Mouse (Mus musculus): Measurements from ENCODE around the gene Ppfia2.

The Ppfia2 gene

DNA sequence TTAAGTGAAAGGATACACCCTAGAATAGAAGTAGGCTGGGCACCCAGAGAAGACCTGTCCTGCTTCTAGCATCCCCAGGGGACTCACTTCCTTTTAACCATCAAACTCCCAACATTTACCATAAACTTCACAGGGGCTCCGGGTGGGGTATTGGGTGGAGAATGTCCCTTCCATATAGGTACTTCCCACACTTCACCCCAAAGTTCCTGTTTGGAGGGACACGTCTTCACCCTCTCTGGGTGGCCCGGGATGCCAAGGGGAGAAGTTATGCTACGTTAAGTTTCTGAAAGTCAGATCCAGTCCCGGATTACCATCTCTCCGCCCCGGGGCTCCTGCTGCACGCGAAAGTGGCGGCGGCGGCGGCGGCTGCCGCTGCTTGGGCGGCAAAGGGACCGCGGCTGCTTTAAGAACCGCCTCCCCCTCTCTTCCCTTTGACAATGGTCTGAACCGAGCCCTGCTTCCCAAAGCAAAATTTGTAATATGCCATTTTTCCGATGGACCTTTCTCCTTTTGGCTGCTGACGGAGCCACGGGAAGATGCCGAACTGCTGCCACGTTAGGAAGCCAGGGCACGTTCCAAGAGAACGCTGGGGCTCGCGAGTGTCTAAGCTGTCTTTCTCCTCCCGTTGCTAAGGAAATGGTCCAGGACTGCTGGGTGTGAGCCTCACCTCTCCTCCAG lies at the start of gene Ppfia2:
Gene Ppfia2, plus strand, starts transcription at position 485 of the 678 bp plus-strand sequence.
- DNase-seq: no peak

DNA sequence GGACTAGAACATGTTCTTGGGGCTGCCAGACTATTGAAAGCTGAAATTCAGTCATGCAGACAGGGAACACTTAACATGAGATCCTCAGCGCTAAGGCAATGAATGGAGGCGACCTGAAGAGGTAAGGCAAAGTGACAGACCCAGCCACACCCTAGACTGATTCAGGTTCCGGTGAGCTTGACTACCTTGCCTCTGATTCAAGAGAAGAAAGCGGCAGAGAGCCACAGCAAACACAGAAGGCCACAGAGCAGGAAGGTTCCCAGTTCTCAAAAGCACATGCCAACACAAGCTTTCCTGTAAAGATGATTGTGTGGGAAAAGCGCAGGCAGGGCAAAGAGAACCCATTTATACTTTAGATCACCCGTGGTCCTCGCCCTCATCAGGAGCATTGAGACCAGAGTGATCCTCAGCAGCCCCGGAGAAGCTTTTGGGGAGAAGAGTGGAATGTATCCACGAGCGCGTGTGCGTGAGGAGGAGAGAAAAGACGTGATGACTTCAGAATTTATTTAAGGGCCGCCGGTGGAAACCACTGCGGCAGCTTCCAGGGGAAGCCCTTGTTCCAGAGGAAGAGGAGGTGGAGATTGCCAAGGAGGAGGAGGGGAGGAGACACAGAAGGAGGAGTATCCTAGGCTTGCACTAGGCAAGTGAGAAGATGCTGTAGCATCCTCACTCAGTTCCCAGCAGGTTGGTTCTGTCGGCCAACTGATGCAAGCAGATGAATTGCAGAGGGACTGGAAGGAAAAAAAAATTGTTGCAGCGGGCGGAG lies 1.0 kb upstream of the Ppfia2 start:
- no peak for DNase-seq

DNA sequence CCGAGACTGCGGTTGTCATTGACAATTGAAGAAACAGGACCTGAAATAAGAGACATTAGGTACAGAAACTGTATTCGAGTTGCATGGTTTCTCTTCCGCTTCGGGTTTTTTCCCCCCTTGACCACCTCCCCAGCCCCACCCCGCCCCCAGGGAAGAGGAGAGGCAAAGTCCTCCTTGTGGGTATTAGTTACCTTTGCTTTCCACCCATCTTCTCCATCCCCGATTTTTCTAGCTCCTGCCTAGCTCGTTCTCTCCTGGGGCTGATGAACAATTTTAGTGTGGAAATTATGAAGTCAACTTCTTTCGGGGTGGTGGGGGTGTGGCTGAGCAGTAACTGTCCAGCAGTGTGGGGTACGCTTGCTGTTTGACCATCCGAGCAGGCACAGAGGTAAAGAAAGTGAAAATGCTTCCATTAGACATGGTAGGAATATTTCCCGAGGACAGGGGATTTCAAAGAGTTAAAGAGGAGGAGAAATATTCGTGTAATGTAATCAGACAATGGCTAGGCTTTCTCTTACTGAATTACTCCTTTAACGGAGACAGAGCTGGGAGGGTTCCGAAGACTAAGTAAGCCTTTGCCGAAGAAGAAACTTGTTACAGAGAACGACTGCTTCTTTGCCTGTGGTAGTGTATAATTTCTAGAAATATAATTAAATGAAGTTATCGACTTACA lies 530 bp downstream of the Ppfia2 start:
- DNase-seq: no peak

DNA sequence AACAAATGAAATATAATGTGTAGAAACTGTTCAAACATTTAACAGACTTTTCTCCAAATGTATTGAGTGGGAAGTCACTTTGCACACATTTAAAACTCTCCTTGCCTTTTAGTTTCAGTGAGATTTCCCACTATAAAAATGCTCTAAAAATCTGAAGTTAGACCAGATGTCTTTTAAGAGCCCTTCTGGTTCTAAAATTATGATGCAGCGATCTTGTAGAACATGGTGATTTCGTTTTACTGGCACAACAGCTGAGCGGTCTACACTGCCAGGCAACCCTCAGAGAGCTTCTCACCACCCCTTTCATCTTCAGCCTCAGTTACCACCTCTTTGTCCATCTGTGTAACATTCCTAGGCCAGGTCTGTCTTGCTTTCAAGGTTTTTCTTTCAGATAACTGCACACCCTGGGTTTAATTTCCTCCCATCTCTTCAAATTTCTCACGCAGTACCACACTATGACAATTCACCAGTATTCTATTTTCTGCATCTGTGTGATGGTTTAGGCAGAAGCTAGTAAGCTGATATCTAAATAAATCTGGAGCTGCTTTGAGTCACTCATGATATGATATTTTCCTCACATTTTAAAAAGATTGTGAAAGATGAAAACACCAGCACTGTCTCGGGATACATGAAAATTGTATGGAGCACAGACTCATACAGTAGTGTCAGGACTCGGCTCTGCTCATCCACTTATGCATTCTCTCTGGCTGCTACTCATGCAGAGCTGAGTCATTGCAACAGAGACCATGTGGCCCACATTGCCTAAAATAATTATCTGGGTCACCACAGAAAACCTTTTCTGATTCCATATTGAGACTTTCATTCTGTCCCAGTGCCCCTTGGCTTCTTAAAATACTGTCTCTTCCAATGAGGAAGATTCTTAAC lies 39.4 kb downstream of the Ppfia2 start:
- DNase-seq: no peak

DNA sequence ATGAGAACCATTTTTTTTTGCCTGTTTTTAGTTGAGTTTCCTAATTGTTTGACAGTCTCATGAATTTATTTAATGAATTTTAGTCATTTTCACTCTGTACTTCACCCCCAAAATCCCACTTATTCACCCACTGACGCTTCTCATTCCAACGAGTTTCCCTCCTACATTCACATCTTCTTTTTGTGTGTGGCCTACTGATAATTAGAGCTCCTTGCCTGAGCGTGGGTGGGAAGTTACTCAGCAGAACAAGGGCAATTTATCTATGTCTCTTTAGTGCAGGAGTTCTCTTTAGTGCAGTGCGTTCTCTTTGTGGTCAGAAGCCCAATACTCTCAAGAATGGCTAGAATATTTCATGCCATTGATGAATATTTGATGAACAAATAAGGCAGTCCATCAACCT lies 95.9 kb downstream of the Ppfia2 start:
- DNase-seq: no peak

DNA sequence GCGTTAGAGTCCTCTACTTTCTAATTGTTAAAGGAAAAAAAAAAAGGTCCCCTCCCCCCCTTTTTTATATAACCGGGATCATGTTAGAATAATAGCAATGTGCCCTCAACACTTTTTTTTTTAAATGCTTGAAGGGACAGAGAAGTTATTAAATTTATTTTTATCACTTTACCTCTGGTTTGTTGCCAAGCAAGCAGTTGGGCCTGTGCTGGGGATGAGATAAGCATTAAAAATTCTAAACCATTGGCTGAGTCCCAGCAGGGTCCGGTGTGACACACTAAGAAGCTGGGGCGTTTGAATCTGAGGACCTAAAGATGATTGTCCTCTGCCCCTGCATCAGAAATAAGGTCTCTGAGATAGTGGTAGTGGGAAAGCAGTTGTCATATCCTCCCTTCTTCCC lies 114.9 kb downstream of the Ppfia2 start:
- no peak for DNase-seq

DNA sequence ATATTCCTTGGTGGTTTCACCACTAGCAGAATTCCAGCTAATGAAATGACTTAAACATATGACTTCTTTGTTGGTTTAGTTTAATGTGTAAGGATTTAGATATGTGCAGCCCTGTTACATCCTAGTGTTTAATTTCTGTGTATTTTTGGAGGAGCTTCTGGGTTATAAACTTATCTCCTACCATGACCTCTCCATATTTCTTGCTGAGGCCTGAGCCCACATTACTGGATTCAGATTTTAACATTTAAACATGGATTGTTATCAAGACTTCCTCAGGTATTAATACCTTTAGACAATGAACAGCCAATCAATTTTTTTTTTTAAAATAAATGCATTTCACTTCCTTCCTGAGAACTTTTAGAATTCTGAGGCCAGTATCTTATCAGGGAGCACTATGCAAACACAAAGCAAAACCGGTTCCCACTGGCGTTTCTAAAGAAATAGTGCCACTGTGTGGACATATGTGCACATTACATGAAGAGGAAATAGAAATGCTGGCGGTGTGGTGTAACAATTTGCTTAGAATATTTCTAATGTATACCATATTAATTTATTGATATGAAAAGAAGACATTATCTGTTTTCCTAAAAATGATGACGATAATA lies 115.4 kb downstream of the Ppfia2 start:
- no peak for DNase-seq

DNA sequence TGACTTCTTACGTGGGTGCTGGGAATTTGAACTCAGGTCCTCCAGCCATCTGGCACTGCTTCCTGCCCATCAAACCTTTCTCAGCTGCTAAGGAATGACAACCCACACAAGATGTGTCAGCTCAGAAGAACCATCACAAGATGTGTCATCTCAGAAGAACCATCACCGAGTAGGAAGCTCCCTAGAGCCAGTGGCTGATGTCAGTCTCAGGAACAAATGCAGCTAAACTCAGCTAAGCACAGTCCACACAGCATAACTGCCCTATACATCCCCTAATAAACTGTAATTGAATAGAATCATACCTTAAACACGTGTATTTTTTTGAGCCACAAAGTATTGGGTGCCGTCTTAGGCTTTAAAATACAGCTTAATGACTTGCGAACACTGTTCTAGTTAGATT lies 117.7 kb downstream of the Ppfia2 start:
- no peak for DNase-seq

DNA sequence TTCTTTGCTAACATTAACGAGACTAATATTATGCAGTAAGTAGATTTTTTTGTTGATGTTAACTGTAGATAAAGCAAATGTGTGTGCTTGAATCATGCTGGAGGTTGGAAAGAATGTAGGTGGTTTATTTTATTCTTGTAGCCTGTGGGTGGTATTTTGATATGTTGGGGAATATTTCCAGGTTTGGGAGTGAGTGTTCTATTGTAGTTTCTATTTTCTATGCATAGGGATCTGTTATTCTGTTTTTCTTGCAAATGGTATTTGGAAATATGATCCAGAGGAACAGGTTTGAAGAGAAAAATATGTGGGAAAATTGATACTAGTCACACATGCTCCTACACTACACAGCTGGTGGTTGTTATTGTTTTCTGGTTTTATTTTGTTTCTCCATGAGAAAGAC lies 120.8 kb downstream of the Ppfia2 start:
- no peak for DNase-seq

DNA sequence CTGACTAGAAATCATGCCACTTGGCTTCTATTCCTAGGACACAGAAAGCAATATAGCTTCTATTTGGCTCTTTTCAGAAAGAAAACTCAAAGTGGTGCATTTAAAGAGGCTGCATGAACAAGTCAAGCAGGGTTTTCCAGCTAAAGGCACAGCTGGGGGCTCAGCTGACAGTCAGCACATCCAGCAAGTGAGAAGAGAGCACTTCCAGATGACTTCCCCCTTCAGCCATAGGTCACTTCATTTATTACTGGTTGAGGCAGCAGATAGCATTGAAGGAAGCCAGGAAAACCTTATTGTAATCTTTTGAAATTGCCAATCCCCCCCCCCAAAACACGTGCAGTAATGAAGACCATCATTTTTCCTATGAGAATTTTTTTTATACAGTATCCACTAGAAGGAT lies 126.8 kb downstream of the Ppfia2 start:
- no peak for DNase-seq

DNA sequence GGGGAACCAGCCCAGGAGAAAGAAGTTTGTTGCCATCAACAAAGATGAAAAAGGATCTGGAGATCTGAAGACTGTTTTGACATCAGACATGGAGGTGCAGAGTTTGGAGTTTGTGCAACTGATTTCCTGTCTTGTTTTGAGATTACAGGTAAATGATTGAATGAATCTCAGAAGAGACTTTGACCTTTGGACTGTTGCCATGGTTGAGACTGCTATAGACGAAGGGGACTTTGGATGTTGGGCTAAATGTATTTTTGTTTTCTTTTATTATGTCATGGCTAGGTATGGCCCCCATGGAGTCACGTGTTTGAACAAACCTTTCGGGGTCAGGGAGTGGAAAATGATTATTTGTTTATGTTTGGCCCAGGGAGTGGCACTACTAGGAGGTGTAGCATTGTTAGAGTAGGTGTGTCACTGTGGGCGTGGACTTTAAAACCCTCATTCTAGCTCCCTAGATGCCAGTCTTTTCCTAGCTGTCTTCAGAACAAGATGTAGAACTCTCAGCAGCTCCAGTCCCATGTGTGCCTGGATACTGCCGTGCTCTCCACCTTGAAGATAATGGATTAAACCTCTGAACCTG lies 133.3 kb downstream of the Ppfia2 start:
- no peak for DNase-seq

DNA sequence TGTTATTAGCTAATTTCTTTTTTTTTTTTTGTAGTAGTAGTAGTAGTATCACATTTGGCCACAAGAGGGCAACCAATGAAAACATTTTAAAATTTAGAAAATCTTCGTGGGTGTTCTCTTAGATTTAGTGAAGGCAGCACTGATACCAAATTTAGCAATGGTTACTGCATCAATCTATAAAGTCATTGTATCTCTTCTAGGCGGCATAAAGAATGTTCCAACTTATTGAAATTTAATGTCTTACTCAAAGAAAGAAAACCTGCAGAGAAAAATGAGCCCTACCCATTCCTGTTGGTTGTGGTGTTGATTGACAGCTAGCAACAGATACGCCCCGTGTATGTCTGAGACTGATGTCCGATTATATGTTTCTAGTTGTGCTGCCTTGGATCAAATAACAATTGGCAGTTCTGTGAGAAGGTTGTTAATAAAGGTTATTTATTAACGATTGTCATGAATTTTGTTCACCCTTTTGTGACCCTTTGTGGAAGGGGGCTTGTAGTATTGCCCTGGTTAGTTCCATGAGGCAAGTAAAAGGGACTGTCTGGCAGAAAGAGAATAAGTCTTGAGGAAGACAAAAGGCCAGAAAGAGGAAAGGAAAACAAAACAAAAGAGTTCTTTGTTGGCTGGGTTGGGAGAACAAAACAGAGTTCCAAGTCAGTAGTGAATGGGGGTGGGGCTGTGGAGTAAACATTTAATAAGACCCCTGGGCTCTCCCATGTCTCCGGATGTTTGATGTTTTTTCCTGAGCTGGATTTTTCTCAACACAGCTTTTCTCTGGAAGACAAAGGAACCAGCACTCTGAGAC lies 139.2 kb downstream of the Ppfia2 start:
- DNase-seq: no peak

DNA sequence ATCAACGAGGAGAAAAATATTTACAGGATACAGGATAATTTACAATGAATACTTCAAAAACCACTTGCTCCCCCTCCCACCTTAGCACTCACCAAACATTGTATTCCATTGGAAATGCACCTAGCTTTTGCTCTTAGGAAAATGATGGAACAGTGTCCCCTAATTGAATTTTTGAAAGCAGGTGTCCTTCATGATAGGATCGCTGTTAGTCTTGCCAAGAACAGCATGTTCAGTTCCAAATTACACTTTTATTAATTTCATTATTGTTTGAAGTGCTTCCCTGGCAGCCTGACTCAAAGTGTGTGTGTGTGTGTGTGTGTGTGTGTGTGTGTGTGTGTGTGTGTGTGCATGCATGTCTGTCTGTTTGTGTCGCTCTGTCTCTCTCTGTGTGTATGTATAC lies 140.1 kb downstream of the Ppfia2 start:
- no peak for DNase-seq

DNA sequence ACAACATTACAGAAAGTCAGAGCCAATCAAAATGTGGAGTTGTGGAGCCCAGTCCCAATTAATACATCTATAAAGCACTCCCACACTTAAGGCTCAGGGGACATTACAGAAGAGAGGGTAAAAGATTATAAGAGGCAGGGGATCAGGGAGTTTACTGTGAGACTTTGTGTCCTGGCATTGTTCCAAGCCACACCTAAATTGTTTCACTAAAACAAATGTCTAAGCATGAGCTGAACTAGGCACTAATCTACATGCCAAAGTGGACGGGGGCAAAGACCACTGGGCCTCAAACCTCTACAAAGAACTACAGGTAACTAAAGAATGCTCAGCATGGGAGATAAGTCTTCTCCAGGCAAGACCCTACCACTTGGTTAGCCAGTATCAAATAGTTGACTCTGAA lies 148.1 kb downstream of the Ppfia2 start:
- DNase-seq: no peak

DNA sequence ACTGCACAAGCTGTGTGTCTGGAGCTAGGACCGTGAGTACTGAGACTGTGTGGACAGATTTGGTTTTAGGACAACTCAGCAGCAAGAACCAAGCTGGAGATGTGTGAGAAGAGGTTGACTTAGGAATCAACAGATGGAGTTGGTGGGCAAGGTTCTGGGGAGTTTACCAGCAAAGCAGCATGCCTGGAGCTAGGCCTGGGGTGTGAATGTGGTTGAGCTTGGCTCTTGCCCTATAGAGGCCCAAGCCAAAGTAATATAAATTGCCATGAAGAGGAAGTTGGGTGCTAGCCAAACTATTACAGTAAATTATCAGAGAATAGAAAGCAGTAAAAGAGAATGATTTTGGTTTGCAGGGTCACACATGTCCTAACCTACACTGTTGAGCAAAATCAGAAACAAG lies 150.8 kb downstream of the Ppfia2 start:
- no peak for DNase-seq

DNA sequence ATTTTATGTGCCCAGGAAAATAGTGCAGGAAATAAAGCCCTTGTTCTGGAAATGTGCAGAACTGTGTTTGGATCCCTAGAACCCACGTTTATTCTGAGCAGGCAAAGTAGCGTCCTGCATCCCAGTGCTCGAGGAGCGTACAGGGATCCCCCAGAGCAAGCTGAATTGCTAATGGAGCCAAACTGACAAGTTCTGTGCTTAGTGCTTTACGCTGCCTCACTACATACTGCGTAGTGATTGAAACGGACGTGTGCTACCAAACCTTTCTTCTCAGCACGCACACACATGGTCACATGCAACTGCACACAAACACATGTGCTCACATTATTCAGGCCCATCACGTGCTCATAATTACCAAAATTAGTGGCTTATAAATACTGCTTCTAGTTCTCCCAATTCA lies 153.2 kb downstream of the Ppfia2 start:
- DNase-seq: no peak

DNA sequence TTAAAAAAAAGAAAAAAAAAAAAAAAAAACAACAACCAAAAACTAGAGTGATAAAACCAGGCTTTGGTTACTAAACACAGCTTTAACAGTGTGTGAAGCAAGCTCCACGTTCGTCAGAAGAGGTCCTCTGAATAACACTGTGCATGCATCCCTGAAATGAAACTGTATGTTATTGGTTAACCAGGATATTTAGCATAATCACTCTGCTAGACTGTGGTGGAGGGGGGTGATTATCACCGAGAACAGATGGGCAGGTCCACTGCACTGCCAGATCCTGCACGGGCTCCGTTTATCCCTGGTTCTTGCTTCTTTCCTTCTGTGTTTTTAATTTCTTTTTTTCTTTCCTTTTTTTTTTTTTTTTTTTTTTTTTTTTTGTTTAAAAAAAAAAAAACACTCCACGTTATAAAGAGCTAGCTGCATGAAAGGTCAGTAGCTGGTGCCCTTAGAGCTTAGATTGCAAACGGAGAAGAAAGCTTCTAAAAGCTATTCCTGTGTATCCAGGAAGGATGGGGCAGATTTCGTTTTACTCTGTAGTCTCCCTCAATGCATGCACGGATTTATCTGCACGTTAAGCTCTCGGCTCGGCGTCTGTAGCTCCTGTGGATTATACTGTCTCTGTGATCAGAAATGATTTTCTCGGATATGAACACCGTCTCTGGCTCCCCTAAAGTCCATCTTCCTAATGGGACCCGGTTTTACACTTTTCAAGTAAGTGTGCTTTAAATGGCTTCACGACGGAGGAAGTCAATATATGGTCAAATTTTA lies 162.2 kb downstream of the Ppfia2 start:
- DNase-seq: no peak

DNA sequence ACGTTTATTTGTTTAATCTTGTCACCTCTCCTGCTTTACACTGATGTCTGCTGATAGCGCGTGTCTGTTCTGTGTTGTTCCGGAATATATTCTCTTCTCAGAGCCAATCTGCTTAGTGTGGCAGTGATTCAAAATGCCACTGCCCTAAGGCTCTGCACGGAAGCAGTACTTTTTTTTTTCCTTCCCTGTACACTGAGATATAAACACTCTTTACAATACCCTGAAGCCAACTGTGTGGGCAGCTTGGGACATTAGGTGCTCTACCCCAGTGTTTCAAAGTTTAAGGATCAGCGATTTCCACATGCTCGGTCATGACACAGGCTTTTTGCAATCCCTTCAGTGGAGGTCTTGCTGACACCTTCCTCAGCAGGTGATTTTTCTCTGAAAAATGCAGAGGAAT lies 163.8 kb downstream of the Ppfia2 start:
- DNase-seq: no peak

DNA sequence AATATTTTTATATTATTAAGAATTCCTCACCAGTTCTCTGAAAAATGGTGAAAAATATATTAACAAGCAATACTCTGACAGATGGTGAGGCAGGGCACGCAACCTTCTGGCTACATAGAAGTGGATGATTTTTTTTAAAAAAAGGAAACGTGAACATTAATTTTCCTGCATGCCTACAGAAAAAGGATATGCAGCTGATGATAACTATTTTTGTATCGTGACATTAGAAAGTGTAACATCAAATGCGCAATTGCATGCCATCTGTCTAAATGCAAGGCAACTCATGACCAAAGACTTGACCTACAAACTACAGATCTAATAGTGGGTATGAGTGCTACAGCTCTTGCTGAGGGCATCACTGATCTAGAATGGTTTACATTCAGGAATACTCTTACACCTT lies 182.1 kb downstream of the Ppfia2 start:
- DNase-seq: no peak

DNA sequence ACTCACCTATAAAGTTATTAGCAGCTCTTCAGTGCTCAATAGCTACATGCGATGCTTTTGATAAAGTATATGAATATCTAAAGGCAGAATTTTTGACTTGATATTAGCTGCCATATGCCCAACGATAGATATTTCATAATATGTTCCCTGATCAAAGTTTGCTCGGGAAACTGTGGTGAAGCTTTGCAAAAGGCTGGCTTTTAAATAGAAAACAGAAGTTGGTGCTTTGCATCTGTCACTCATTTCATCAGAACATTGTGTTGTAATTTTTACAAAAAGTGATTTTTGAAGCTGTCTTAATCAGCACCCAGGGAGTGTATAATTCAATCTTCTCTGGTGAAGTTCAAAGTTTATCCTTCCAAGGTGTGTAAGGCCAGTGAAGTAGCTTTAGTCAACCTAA lies 195.1 kb downstream of the Ppfia2 start:
- DNase-seq: no peak

DNA sequence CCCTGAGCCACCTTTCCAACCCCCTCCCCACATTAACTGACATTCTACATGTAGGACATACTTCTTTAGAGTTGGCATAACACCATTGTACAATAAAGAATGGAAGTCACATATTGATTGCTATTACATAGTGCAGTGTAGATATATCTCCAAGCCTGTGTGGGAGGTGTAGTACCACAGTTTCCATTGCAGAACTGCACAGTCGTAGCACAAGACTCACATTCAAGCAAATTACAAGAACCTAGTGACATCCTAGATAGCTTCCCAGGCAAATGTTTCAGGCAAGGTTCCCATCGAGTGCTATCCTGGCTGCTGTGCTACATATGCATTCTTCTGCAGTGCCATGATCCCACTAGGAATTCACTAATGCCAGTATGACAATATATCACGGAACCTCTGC lies 200.0 kb downstream of the Ppfia2 start:
- DNase-seq: no peak
